Mouse (Mus musculus) lung, embryonic 16.5 days (tissue): Measurements from ENCODE around the gene Ano9. TPM values are rescaled to one million over a fixed set of nuclear protein-coding genes. Genes with fewer than 3 reads are reported as not detected.

Experiments
- ATAC-seq: fragments of 200-750 bp; cut with Nextera tagmentation; 2 replicates; pipeline ENCODE4 v1.8.0; 2017; ENCODE audit warnings: low read depth, mild to moderate bottlenecking, moderate library complexity
- H3K27ac ChIP-seq: fragments of 300-500 bp; sonication (generic); 2 replicates; pipeline ENCODE4 v1.5.1; 2014; ENCODE audit warnings: mild to moderate bottlenecking, control low read depth, low read length
- H3K27me3 ChIP-seq: fragments of 300-500 bp; sonication (generic); 2 replicates; pipeline ENCODE4 v1.6.1; 2014; ENCODE audit warnings: low read depth, low read length, mixed read lengths; ENCODE audit not compliant: control insufficient read depth, insufficient read depth
- H3K36me3 ChIP-seq: fragments of 300-500 bp; sonication (generic); 2 replicates; pipeline ENCODE4 v1.6.1; 2014; ENCODE audit warnings: low read length; ENCODE audit not compliant: control insufficient read depth, insufficient read depth
- H3K4me1 ChIP-seq: fragments of 300-500 bp; sonication (generic); replicated peaks from 2 replicates; pipeline ENCODE4 v1.6.1; 2014; ENCODE audit warnings: low read length, mixed read lengths; ENCODE audit not compliant: control insufficient read depth, insufficient read depth
- H3K4me2 ChIP-seq: fragments of 300-500 bp; sonication (generic); 2 replicates; pipeline ENCODE4 v1.6.1; 2014; ENCODE audit warnings: low read depth, low read length, control low read depth
- H3K4me3 ChIP-seq: fragments of 300-500 bp; sonication (generic); 2 replicates; pipeline ENCODE4 v1.5.1; 2014; ENCODE audit warnings: mild to moderate bottlenecking, low read length, control low read depth
- H3K9ac ChIP-seq: fragments of 300-500 bp; sonication (generic); 2 replicates; pipeline ENCODE4 v1.6.1; 2014; ENCODE audit warnings: low read length, control low read depth
- H3K9me3 ChIP-seq: fragments of 300-500 bp; sonication (generic); 2 replicates; pipeline ENCODE4 v1.6.1; 2016; ENCODE audit warnings: low read length; ENCODE audit not compliant: control insufficient read depth
- WGBS: fragments of 180-500 bp; shearing (Covaris S2); extraction: QIAGEN DNeasy Blood & Tissue Kit; methylation state at CpG from one replicate; pipeline ENCODE4 v1.1.7; 2014; 5-methylcytosine and 5-hydroxymethylcytosine counted together
- polyA plus RNA-seq: library from polyadenylated mRNA; unstranded; fragments of >200 nt; fragmentation: Nextera tagmentation; extraction: Ambion mirVana; gene quantifications from 2 replicates; pipeline ENCODE4 v1.2.1, GENCODE M21; 2015

The Ano9 gene
- polyA plus RNA-seq, 1 experiment from 2014 or later = 6.7 TPM

DNA sequence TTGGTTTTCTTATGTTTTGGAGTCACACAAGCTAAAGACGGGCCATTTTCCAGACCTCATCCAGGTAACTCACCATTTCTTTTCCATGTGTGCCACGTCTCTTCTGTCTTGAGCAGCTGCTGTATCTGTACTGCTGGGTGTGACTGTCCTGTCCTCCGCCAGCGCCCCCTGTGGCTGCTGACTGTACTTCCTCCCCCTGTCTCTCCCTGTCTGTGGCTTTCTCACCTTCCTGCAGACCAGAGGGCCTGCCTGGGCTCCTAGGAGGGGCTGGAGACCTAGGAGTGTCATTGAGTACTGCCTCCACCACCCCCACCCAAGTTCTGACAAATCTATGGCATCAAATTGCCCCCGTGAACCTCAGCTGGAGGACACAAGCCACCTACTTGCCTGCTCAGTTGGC, 25.5 kb upstream of the Ano9 start:
- no peak for ATAC-seq
- H3K9ac ChIP-seq = no peak overlapping the region
- H3K4me2 ChIP-seq = no peak overlapping the region
- no peak overlapping the region for H3K4me3 ChIP-seq
- H3K27me3 ChIP-seq = no peaks in the 10 kb centered on the region
- H3K4me1 ChIP-seq = no peaks in the 10 kb centered on the region
- peaks cover 10% of the 10 kb centered on the region for H3K36me3 ChIP-seq
- WGBS = 56% methylated on average over 5 of the region's 5 CpGs
- H3K9me3 ChIP-seq = no peaks in the 10 kb centered on the region
- H3K27ac ChIP-seq = no peak overlapping the region

DNA sequence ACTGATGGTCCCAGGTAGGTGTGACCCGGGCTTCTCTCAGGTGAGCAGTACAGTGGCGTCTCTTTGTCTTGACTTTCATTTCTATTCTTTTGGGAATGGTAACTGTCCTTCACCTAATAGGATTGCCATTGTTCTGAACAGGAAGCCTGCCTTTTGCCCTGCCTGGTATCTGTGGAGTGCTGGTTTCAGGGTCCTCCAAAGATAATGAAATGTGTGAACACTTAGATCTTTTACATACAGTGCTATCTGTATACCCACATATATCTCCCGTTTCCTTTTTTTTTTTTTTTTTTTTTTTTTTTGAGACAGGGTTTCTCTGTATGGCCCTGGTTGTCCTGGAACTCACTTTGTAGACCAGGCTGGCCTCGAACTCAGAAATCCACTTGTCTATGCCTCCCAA, 23.7 kb upstream of the Ano9 start:
- Histone ChIP-seq H3K27ac (no peak overlapping the region), H3K36me3 (peaks cover 15% of the 10 kb centered on the region), H3K4me1 (no peaks in the 10 kb centered on the region), H3K4me3 (no peak overlapping the region), H3K27me3 (no peaks in the 10 kb centered on the region), H3K4me2 (no peak overlapping the region), H3K9me3 (no peaks in the 10 kb centered on the region), H3K9ac (no peak overlapping the region)
- no peak for ATAC-seq
- WGBS = 89% methylated on average over 4 of the region's 4 CpGs

DNA sequence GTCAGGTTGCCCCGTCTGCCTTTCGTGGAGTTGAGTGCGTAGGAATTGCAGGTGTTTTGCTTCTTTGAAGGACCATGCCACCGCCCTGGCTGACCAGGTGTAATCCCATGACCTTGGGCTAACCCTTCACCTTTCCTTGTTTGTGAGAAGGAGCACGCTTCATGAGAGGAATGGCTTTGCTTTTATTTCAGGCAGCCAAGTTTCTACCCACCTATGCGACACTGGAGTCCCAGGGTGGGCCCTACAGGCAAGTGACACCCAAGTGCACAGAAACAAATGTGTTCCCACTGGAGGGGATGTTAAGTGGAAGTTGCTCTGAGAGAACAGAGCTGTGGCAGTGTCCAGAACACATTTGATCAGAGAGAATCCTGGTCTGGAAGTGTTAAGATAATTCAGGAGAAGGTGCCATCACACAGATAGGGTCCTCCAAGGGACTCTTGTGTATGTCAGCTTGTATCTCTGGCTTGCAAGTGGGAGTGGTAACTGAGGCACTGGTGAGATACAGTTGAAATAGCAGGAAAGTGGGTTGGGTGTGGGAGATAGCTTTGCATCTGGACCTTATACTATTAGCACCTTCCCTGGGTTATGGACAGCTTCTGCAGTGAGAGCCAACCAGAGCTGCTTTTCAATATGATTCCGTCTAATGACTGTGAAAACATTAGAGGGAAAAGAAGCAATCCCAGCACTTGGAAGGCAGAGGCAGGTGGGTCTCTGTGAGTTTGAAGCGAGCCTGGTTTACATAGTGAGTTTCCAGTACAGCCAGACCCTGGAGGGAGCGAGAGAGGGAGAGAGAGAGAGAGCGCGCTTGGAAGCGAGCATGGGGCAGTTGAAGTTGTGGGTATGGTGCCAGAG, 14.5 kb upstream of the Ano9 start:
- H3K27me3 ChIP-seq = no peaks in the 10 kb centered on the region
- no peak overlapping the region for H3K27ac ChIP-seq
- peaks cover 7% of the 10 kb centered on the region for H3K36me3 ChIP-seq
- peak overlapping the region; percentile 93 for H3K4me2 ChIP-seq
- H3K9ac ChIP-seq = peak overlapping the region; percentile 97
- WGBS = 49% methylated on average over 12 of the region's 12 CpGs
- peak overlapping the region; percentile 98 for H3K4me3 ChIP-seq
- peaks cover 10% of the 10 kb centered on the region for H3K4me1 ChIP-seq
- ATAC-seq = no peak
- no peaks in the 10 kb centered on the region for H3K9me3 ChIP-seq

DNA sequence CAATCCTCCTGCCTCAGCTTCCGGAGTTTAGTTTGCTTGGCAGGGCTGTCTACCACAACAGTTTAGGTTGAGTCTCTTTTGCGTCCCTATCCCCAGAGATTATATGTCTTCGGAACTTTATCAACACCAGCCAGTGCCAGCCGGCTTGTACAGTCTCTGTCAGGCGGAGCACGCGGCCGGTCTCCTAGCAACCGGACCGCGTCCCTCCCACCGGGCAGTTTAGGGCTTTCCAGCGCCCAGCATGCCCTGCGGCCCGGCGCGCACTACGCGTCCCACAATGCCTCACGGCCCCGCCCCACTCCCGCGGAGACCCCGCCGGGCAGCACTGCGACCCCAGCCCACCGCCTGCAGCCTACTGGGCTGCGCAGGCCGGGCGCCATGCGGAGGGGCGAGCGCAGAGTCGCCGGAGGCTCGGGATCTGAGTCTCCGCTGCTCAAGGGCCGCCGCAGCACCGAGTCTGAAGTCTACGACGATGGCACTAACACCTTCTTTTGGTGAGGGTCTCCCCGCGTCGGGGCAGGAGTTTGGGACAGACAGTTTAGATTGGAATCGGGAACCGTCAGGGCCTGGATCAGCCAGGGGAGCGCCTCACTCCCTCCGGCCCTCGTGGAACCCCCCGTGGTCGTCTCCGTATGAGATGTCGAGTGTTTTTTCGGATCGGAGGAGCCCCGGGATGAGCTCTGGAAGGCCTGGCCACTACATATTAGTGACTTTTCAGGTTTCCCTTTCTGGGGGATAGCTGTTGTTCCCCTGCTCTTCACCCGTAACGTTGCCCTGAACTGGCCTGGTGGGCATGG, 13.6 kb upstream of the Ano9 start:
- H3K4me1 ChIP-seq = peaks cover 10% of the 10 kb centered on the region
- peak overlapping the region; percentile 97 for H3K9ac ChIP-seq
- H3K4me3 ChIP-seq = peak overlapping the region; percentile 98
- H3K27me3 ChIP-seq = no peaks in the 10 kb centered on the region
- no peaks in the 10 kb centered on the region for H3K9me3 ChIP-seq
- peak; percentile 99 for ATAC-seq
- no peaks in the 10 kb centered on the region; the same call in 1 of the 2 replicates for H3K36me3 ChIP-seq
- H3K4me2 ChIP-seq = peak overlapping the region; percentile 93
- no peak overlapping the region for H3K27ac ChIP-seq
- WGBS = under 1% methylated on average over 59 of the region's 59 CpGs

GRCm38 (mm10) chr7:141123517-141123856, 5.9 kb upstream of the Ano9 start:
- 2% methylated on average over 15 of the region's 15 CpGs for WGBS
- H3K4me3 ChIP-seq = peak overlapping the region; percentile 61
- peaks cover 4% of the 10 kb centered on the region for H3K4me1 ChIP-seq
- peak overlapping the region; percentile 85 for H3K27ac ChIP-seq
- H3K9ac ChIP-seq = peak overlapping the region; percentile 72
- H3K9me3 ChIP-seq = no peaks in the 10 kb centered on the region
- H3K4me2 ChIP-seq = peak overlapping the region; percentile 89
- no peak for ATAC-seq
- no peaks in the 10 kb centered on the region for H3K27me3 ChIP-seq
- H3K36me3 ChIP-seq = no peaks in the 10 kb centered on the region

DNA sequence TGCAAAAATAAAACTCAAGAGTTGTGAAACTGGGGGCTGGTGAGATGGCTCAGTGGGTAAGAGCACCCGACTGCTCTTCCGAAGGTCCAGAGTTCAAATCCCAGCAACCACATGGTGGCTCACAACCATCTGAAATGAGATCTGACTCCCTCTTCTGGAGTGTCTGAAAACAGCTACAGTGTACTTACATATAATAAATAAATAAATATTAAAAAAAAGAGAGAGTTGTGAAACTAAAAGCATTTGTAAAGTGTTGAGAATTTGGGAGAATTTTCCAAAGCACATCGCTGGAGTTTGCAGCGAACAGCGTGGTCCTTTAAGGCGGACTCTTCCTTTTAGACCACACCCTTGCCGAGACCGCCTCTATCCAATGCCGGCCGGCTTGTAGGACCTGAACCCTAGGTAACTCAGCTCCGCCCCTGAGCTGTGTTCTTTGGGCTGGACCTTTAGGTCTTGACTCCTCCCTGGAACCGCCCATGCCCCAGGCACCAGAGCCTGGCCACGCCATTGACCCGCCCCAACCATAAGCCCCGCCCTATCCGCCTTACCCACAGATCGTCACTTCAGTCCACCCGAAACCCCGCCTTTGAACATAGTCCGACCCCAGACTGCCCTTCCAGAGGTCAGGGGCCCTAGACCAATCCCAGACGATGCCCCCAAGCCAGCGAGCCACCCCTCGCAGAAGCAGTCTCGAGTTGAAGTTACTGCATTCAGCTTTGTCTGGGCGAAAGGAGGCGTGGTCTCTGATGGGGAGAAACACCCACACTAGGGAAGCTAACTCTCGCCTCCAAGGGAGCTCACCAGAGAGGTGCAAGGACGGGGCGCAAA, 5.3 kb upstream of the Ano9 start:
- peak; percentile 100 for ATAC-seq
- Histone ChIP-seq H3K36me3 (no peaks in the 10 kb centered on the region), H3K9ac (peak overlapping the region; percentile 72), H3K4me2 (peak overlapping the region; percentile 89), H3K27ac (peak overlapping the region; percentile 85), H3K4me1 (peaks cover 4% of the 10 kb centered on the region), H3K27me3 (no peaks in the 10 kb centered on the region), H3K4me3 (peak overlapping the region; percentile 61), H3K9me3 (no peaks in the 10 kb centered on the region)
- WGBS = under 1% methylated on average over 29 of the region's 29 CpGs

DNA sequence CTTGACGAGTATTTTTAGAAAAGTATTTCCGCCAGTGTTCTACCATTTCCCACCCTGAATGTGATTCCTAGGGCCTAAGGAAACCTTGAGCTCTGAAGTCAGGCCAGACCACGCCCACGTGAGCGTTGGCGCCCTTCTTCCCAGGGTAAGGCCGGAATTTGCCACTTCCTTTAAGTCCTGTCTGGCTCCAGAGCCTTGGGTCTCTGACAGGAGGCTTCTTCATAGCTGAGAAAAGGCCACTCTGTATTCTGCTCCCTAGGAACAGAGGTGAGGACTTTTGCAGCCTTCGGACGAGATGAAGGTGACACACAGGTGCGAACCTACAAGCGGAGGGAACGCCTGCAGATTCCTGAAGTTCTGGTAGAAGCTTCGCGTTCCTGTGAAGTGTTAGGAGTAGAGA, 4.6 kb upstream of the Ano9 start, which contains the start of gene Ptdss2:
TSS of gene Ptdss2 (plus strand) at position 138 of the 400 bp plus-strand sequence.
- ATAC-seq = no peak
- WGBS = 25% methylated on average over 14 of the region's 14 CpGs

GRCm38 (mm10) chr7:141121051-141121531, 3.5 kb upstream of the Ano9 start:
- Histone ChIP-seq H3K27ac (no peak overlapping the region), H3K4me1 (peaks cover 4% of the 10 kb centered on the region), H3K9me3 (no peaks in the 10 kb centered on the region), H3K36me3 (no peaks in the 10 kb centered on the region), H3K27me3 (no peaks in the 10 kb centered on the region), H3K9ac (no peak overlapping the region), H3K4me3 (no peak overlapping the region), H3K4me2 (no peak overlapping the region)
- WGBS = 73% methylated on average over 5 of the region's 5 CpGs
- ATAC-seq = no peak

More for the DNA sequence above, 4.6 kb upstream of the Ano9 start, which contains the start of gene Ptdss2:
- Histone ChIP-seq H3K4me1 (peaks cover 4% of the 10 kb centered on the region), H3K9ac (peak within 1 kb of the TSS; percentile 72), H3K9me3 (no peaks in the 10 kb centered on the region), H3K4me2 (peak within 1 kb of the TSS; percentile 89), H3K27me3 (no peaks in the 10 kb centered on the region), H3K4me3 (peak within 1 kb of the TSS; percentile 61), H3K36me3 (no peaks in the 10 kb centered on the region), H3K27ac (peak within 1 kb of the TSS; percentile 85)
